Mouse (Mus musculus) thymus, postnatal 14 days (tissue): Measurements from ENCODE around the gene Fbxl7.

Experiments
- DNase-seq: peaks from one replicate; pipeline ENCODE4 v3.0.0; 2021

The Fbxl7 gene

DNA sequence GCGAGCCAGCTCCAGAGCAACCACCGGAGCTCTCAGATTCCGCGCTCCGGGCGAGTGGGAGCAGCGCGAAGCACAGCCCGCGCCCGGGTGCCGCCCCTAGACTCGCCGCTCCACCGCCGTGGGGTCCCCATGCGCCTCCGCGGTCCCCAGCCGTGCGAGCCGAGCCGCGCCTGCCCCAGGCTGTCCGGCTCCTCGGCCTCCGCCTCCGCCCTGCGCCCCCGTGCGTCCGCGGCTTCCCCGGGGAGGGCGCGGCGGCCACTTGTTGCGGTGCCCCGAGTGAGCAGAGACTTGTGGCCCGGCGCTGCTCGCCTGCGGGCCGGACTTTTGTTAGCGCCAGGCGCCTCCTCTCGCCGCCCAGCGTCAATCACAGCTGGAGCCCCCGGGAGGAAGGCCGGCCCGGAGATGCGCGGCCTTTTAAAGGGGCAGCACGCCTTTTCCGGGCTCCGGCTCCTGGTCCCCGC lies at the start of gene Fbxl7:
Gene Fbxl7 (minus strand): TSS at position 330 of the 461 bp plus-strand sequence.
- DNase-seq, result peak; percentile 5

DNA sequence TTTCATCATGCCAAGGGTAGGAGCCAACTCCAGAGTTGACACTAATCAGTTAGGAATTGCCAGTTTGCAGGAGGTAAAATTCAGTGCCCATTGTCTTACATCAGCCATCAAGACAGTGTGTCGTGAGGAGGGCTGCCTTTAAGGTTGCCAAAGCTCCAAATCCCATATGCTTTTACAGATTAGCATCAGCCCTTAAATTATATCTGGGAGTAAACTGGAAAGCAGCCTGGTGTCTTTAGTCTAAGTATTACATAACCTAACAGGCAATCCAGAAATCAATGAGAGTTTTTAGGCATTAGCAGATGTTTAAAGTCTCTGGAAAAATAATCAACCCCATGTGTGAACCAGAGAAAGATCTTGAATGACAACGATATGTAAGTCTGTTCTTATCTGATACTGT lies 26.6 kb upstream of the Fbxl7 start:
- DNase-seq, result no peak

GRCm38 (mm10) chr15:26913427-26913826 lies 18.0 kb upstream of the Fbxl7 start:
- no peak for DNase-seq

GRCm38 (mm10) chr15:26895761-26896160 lies 381 bp upstream of the Fbxl7 start:
- DNase-seq, result no peak

DNA sequence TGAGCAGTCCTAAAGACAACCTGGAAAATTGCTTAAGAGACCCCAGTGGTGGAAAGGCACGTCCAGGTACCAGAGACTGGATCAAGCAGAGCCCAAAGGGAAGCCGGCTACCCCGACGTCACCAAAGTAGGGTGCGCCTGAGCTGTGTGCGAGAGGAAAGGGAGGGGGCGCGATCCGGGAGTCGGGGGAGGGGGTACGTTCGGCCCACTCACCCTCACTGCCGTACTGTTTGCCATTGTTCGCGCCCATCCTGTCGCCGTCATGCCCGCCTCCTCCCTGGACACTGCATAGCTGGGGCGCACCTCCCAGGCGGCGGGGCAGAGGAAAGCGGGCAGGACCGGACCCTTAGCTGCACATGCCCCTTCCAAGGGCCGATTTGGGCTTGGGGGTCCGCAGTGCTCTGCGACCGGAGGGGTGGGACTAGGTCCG lies 565 bp downstream of the Fbxl7 start:
- DNase-seq, result no peak

DNA sequence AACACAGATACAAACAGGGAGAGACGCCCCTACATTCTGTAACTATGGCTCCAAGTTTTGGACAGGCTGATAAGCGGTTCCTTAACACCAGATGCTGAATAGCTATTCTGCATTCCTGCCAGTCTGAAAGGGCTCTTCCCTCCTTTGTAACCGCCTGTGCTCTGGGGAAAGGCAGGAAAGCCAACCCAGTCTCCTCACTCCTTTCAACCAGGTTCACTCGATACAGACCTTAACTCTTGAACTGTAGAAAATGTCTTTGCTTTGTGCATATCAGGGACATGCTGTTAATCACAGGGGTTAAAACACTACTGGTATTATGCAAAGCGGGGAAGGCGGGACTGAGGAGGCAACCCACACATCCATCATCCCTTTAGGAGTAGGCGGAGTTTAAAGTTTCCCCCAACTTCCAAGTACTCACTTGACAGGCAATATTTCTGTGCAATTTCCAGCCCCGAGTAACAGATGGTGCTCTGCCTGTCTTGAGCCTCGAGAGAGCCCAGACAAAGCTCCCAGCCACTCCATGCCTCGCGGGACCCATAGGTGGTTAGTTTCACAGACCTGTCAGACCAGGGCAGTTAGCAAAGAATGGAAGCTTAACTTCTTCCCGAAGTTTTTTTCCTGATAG lies 1.2 kb downstream of the Fbxl7 start:
- no peak for DNase-seq

GRCm38 (mm10) chr15:26893136-26893535 lies 2.2 kb downstream of the Fbxl7 start:
- DNase-seq, result no peak

- DNase-seq, result no peak
Observed at GRCm38 (mm10) chr15:26889971-26890370, 5.4 kb downstream of the Fbxl7 start.

DNA sequence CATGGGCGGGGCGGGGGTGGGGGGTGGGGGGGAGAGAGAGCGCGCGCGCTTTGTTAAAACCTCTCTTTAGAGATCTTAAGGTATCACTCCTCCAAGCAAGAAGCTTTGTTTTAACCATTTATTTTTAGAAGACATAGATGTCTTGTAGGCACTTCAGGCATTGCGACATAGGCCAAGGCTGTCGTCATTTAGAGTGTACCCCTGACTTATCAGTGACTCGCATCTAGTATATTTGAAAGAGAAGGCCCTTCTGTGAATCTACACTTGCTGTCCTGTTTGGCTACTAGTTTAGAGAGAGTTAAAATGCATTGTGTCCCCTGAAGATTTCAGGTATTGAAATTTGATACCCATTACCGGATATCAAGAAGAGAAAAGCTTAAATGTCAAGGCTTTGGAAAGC lies 7.2 kb downstream of the Fbxl7 start:
- no peak for DNase-seq

DNA sequence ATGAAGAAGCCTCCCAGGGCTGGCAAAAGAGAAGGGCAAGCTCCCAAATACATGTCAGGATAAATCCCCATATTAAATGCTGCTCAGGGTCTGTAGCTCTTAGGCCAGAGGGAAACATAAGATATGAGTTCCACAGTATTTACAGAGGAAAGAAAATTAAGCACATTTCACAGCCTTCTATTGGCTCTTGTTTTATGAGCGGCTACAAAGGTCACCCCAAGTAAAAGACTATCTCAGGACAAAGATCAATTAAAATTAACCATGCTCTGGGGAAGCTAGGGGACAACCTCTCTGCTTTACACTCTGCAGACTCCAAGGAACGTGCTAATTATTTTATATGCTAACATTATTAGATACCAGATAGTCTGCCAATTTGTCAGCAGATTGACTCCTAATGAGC lies 9.4 kb downstream of the Fbxl7 start:
- DNase-seq, result no peak

GRCm38 (mm10) chr15:26880212-26880956 lies 15.0 kb downstream of the Fbxl7 start:
- DNase-seq, result no peak

- DNase-seq, result no peak
Observed at GRCm38 (mm10) chr15:26875687-26876086, 19.7 kb downstream of the Fbxl7 start.

- no peak for DNase-seq
Observed at GRCm38 (mm10) chr15:26872234-26872633, 23.1 kb downstream of the Fbxl7 start.

DNA sequence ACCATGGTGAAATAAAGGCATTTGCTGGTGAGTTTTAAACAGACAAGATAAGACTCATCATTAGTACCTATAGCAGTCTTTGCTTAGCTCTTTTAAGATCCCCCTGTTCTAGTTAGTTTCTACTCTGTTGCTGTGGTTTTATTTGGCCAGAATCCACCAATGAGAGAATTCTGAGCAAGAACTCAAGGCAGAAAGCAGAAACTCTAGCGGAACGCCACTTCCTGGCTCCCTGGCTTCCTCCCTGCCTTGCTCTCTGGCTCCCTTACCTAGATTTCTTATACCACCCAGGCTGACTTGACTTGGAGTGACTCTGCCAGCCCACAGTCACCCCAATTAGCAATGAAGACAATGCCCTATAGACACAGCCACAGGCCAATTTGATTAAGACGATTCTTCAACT lies 26.2 kb downstream of the Fbxl7 start:
- DNase-seq, result no peak

DNA sequence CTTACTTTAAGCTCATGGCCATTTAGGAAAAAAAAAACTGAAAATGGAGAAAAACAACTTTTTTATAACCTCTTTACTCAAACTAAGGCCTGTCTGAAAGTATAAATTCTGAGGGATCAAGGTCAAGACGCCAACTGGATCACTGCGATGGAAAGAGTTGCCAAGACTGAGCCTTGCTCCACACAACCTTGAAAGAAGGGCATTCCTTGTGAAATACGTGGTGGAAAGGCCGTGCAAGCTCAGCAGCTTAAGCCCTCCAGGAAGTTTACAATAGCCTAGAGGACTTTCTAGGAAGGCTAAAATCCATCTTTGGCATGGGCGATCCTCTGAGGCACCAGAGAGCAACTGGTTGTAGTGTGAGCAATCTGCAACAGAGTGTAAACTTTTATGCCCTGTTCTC lies 27.9 kb downstream of the Fbxl7 start:
- no peak for DNase-seq

- no peak for DNase-seq
Observed at GRCm38 (mm10) chr15:26862173-26862572, 33.2 kb downstream of the Fbxl7 start.

- no peak for DNase-seq
Observed at GRCm38 (mm10) chr15:26849626-26850025, 45.8 kb downstream of the Fbxl7 start.

GRCm38 (mm10) chr15:26842216-26842615 lies 53.2 kb downstream of the Fbxl7 start:
- DNase-seq, result no peak

DNA sequence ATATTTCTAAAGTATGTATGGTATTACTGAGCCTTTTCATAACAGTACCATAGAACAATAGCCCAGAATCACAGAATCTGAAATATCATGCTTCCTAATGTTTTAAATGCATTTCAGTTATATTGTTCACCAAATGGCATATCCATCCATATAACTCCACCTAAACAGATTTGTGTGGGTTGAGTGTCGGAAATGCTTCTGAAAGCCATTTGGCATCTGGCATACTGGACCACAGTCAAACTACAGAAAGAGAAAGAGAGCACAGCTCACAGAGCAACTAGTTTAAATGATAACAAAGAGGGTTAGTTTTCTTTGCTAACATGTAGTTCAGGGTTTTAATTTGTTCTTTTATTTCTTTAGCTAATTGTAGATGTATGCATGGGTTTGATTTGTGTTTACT lies 57.0 kb downstream of the Fbxl7 start:
- no peak for DNase-seq

GRCm38 (mm10) chr15:26837200-26837599 lies 58.2 kb downstream of the Fbxl7 start:
- no peak for DNase-seq

DNA sequence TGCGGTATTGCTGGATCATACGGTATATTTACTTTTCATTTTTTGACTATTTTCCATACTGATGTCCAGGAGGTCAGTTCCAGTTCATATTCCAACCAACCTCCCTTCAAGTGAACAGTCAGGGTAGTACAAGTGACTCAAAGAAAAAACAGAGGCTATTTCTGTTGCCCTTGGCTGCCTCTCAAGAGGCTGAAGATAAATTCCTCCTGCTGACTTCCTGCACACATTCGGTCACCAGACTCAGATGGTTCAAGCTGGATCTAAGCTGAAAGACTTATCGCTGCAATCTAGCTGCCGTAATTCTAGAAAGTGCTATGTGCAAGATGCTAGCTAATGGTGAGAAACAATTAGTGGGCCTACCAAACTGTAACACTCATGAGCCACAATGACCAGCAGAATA lies 61.0 kb downstream of the Fbxl7 start:
- no peak for DNase-seq

DNA sequence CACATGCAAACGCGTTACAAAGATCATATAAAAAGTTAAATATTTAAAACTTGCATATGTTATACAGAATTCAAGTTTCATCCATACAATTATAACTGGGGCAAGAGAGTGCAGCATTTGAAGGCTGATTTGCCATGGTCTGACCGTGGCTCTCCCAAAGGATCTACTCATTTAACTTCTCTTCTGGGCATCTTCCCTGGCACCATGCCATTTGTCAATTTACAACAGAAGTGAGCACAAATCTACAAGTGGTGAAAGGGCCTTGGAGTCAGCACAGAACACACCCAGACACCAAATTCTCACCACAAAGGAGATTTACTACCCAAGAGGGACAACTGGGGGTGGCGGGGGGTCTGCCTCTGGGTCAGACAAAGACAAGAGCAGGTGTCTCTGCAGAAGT lies 64.2 kb downstream of the Fbxl7 start:
- DNase-seq, result no peak

- no peak for DNase-seq
Observed at GRCm38 (mm10) chr15:26816931-26817330, 78.4 kb downstream of the Fbxl7 start.

DNA sequence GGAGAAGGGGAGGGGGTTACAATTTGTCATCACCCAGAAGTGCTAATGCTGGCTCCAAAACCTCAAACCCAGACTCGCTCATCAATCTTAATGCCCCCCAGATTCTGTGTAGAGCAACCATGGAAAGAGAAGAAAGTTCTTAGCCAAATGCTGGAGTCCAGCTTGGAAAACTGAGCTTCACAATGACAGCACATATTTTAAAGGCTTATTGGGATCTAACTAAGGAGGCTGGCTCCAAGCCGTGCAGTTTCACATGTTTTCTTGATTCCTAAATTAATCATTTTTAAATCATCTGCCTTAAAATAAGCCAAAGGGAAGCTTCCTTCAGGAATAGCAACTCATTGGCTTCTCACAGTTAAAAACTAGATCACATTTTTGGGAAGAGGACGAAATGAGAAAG lies 82.5 kb downstream of the Fbxl7 start:
- no peak for DNase-seq

GRCm38 (mm10) chr15:26809569-26809968 lies 85.8 kb downstream of the Fbxl7 start:
- DNase-seq, result no peak
